Mouse (Mus musculus) myocyte (in vitro differentiated cells): ENCODE data around the gene Gng7. TPM values are rescaled to one million over a fixed set of nuclear protein-coding genes. Genes with fewer than 3 reads are reported as not detected.
A peak's percentile ranks its signal among the peaks of the same experiment; 100 is the strongest.

ENCODE experiments used
- H3K27me3 ChIP-seq: one replicate; pipeline ENCODE4 v1.6.1; 2011; ENCODE audit not compliant: control insufficient read depth, insufficient read depth, insufficient read length
- H3K36me3 ChIP-seq: one replicate; pipeline ENCODE4 v1.6.1; 2011; ENCODE audit not compliant: control insufficient read depth, insufficient read depth
- H3K4me2 ChIP-seq: one replicate; pipeline ENCODE4 v1.6.1; 2011; ENCODE audit warnings: low read depth, control low read depth
- H3K4me3 ChIP-seq: one replicate; pipeline ENCODE4 v1.5.1; 2011; ENCODE audit warnings: mild to moderate bottlenecking, control low read depth, moderate library complexity
- H3K79me2 ChIP-seq: one replicate; pipeline ENCODE4 v1.6.1; 2011; ENCODE audit not compliant: control insufficient read depth, insufficient read depth
- H3ac ChIP-seq: one replicate; pipeline ENCODE4 v1.6.1; 2011; ENCODE audit not compliant: control insufficient read depth, insufficient read length
- CEBPB ChIP-seq: IDR thresholded peaks from 2 replicates; pipeline ENCODE4 v1.6.1; 2011; ENCODE audit warnings: mild to moderate bottlenecking, moderate library complexity; ENCODE audit not compliant: poor library complexity, insufficient read depth, severe bottlenecking
- E2F4 ChIP-seq: IDR thresholded peaks from one replicate; pipeline ENCODE4 v1.6.1; 2011; ENCODE audit warnings: mild to moderate bottlenecking, control low read depth, moderate library complexity; ENCODE audit not compliant: insufficient read depth
- MAX ChIP-seq: IDR thresholded peaks from one replicate; pipeline ENCODE4 v1.6.1; 2011; ENCODE audit warnings: low read depth, mild to moderate bottlenecking, control low read depth
- MYOD1 ChIP-seq, 3 experiments: IDR thresholded peaks; one replicate each; pipeline ENCODE4 v1.6.1; 2011; ENCODE audit warnings: control low read depth in 2 of 3, low read depth in 2 of 3, mild to moderate bottlenecking in 2 of 3, moderate library complexity in 1 of 3; ENCODE audit not compliant: insufficient read length in 2 of 3, control insufficient read depth in 1 of 3
- MYOG ChIP-seq, 3 experiments: IDR thresholded peaks; one replicate each; pipeline ENCODE4 v1.6.1; 2011; ENCODE audit warnings: control low read depth in 2 of 3, low read depth in 2 of 3, mild to moderate bottlenecking in 2 of 3; ENCODE audit not compliant: insufficient read length in 2 of 3, control insufficient read depth in 1 of 3, insufficient read depth in 1 of 3
- POLR2A ChIP-seq: IDR thresholded peaks from one replicate; pipeline ENCODE4 v1.6.1; 2011; ENCODE audit warnings: low read depth, mild to moderate bottlenecking, control low read depth, moderate library complexity; ENCODE audit not compliant: insufficient read length
- POLR2AphosphoS2 ChIP-seq: IDR thresholded peaks from one replicate; pipeline ENCODE4 v1.6.1; 2011; ENCODE audit warnings: low read depth, control low read depth; ENCODE audit not compliant: insufficient read length
- REST ChIP-seq: IDR thresholded peaks from one replicate; pipeline ENCODE4 v1.6.1; 2011; ENCODE audit warnings: mild to moderate bottlenecking, control low read depth, moderate library complexity; ENCODE audit not compliant: insufficient read depth, insufficient read length
- SRF ChIP-seq: IDR thresholded peaks from one replicate; pipeline ENCODE4 v1.6.1; 2011; ENCODE audit warnings: low read depth; ENCODE audit not compliant: control insufficient read depth, insufficient read length
- TCF12 ChIP-seq: IDR thresholded peaks from one replicate; pipeline ENCODE4 v1.6.1; 2011; ENCODE audit warnings: mild to moderate bottlenecking, control low read depth; ENCODE audit not compliant: poor library complexity, insufficient read depth, severe bottlenecking
- TCF3 ChIP-seq: IDR thresholded peaks from one replicate; pipeline ENCODE4 v1.6.1; 2011; ENCODE audit warnings: low read depth, control low read depth; ENCODE audit not compliant: insufficient read length
- USF1 ChIP-seq: IDR thresholded peaks from one replicate; pipeline ENCODE4 v1.6.1; 2011; ENCODE audit warnings: low read depth, mild to moderate bottlenecking, control low read depth, moderate library complexity
- polyA plus RNA-seq: library from polyadenylated mRNA; unstranded; fragments of >200 nt; fragmentation: generic; extraction: Trizol; gene quantifications from one replicate; pipeline ENCODE4 v1.2.1, GENCODE M21; 2012; ENCODE audit warnings: missing spikeins

Gene Gng7
- polyA plus RNA-seq, 1 experiment, result 0.47 TPM

DNA sequence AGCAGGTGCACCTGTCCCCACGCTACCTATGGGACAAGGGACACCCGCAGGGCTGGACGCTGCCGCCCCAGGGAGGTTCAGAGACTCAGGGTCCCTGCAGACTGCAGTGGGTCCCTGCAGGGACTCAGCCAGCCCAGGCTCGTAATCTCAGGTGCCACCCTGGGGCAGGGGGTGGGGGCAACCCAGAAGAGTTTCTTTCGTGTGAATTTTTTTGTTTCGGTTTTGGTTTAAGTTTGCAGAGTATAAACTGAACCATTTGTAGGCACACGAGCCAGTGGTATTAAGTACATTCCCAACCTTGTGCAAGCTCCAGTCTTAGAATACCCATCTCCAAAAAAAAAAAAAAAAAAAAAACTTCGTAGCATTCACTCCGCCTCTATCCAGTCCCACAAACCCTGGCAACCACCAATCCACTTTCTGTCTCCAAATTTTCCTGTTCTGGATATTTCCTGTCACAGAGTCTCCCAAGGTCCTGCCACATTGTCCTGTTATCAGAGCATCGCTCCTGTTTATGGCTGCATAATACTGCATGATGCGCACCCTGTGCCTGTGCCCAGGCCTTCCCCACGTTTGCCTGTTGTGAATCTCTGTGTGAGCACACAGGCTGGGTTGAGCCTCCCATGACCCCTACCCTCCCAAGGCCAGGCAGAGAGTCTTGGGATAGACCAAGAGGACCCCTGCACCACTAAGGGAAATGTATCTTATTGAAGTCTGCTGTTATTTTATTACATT lies 28.6 kb downstream of the Gng7 start:
- Histone ChIP-seq H3K79me2 (no peaks in the 10 kb centered on the region), H3K36me3 (no peaks in the 10 kb centered on the region), H3K4me3 (no peak overlapping the region), H3K4me2 (peak overlapping the region; percentile 72), H3K27me3 (no peaks in the 10 kb centered on the region), H3ac (no peak overlapping the region)
- TF ChIP-seq MYOD1 (IDR thresholded peaks at IDR 0.05; ENCODE audit: control insufficient read depth in 1 of 3, insufficient read length in 2 of 3, low read depth in 2 of 3) (peak in 1 of 3 experiments; percentile 17), POLR2AphosphoS2 (no peak)

- no peak overlapping the region for H3ac ChIP-seq
- H3K36me3 ChIP-seq, result no peaks in the 10 kb centered on the region
- no peak overlapping the region for H3K4me3 ChIP-seq
- TF ChIP-seq TCF12 (no peak), REST (no peak), POLR2AphosphoS2 (no peak), MYOG (IDR thresholded peaks at IDR 0.05; ENCODE audit: control insufficient read depth in 1 of 3, insufficient read depth in 1 of 3, insufficient read length in 2 of 3, low read depth in 2 of 3) (peak in 2 of 3 experiments; percentile 30 to 49), MAX (no peak), MYOD1 (IDR thresholded peaks at IDR 0.05; ENCODE audit: control insufficient read depth in 1 of 3, insufficient read length in 2 of 3, low read depth in 2 of 3) (peak in 1 of 3 experiments; percentile 69), USF1 (no peak), POLR2A (no peak), CEBPB (no peak), TCF3 (no peak)
- H3K27me3 ChIP-seq, result no peaks in the 10 kb centered on the region
- no peaks in the 10 kb centered on the region for H3K79me2 ChIP-seq
- H3K4me2 ChIP-seq, result peak overlapping the region; percentile 72
Measured at GRCm38 (mm10) chr10:80985241-80985969, 29.3 kb downstream of the Gng7 start.

GRCm38 (mm10) chr10:80984223-80984622 lies 30.5 kb downstream of the Gng7 start:
- H3ac ChIP-seq, result no peak overlapping the region
- H3K4me3 ChIP-seq, result no peak overlapping the region
- H3K79me2 ChIP-seq, result no peaks in the 10 kb centered on the region
- no peaks in the 10 kb centered on the region for H3K36me3 ChIP-seq
- no peak overlapping the region for H3K4me2 ChIP-seq
- TF ChIP-seq MYOD1 (IDR thresholded peaks at IDR 0.05; ENCODE audit: control insufficient read depth in 1 of 3, insufficient read length in 2 of 3, low read depth in 2 of 3), result no peak
- peak in 1 of 3 experiments; percentile 8 for TF ChIP-seq MYOG (IDR thresholded peaks at IDR 0.05; ENCODE audit: control insufficient read depth in 1 of 3, insufficient read depth in 1 of 3, insufficient read length in 2 of 3, low read depth in 2 of 3)
- H3K27me3 ChIP-seq, result no peaks in the 10 kb centered on the region

GRCm38 (mm10) chr10:80982381-80982780 lies 32.4 kb downstream of the Gng7 start:
- Histone ChIP-seq H3ac (no peak overlapping the region), H3K79me2 (no peaks in the 10 kb centered on the region), H3K4me3 (no peak overlapping the region), H3K27me3 (no peaks in the 10 kb centered on the region), H3K36me3 (no peaks in the 10 kb centered on the region), H3K4me2 (no peak overlapping the region)
- TF ChIP-seq MYOD1 (IDR thresholded peaks at IDR 0.05; ENCODE audit: control insufficient read depth in 1 of 3, insufficient read length in 2 of 3, low read depth in 2 of 3) (no peak), TCF12 (no peak), MAX (no peak), MYOG (IDR thresholded peaks at IDR 0.05; ENCODE audit: control insufficient read depth in 1 of 3, insufficient read depth in 1 of 3, insufficient read length in 2 of 3, low read depth in 2 of 3) (no peak), SRF (no peak), POLR2A (no peak), TCF3 (no peak), USF1 (no peak), REST (no peak)

GRCm38 (mm10) chr10:80981564-80982112 lies 33.1 kb downstream of the Gng7 start:
- H3K4me3 ChIP-seq, result no peak overlapping the region
- H3K79me2 ChIP-seq, result no peaks in the 10 kb centered on the region
- no peaks in the 10 kb centered on the region for H3K36me3 ChIP-seq
- no peak overlapping the region for H3ac ChIP-seq
- no peaks in the 10 kb centered on the region for H3K27me3 ChIP-seq
- no peak for TF ChIP-seq CEBPB
- TF ChIP-seq USF1, result no peak
- TF ChIP-seq POLR2AphosphoS2, result no peak
- TF ChIP-seq POLR2A, result no peak
- no peak for TF ChIP-seq TCF12
- no peak for TF ChIP-seq MYOG (IDR thresholded peaks at IDR 0.05; ENCODE audit: control insufficient read depth in 1 of 3, insufficient read depth in 1 of 3, insufficient read length in 2 of 3, low read depth in 2 of 3)
- no peak for TF ChIP-seq E2F4
- TF ChIP-seq MYOD1 (IDR thresholded peaks at IDR 0.05; ENCODE audit: control insufficient read depth in 1 of 3, insufficient read length in 2 of 3, low read depth in 2 of 3), result no peak
- no peak overlapping the region for H3K4me2 ChIP-seq
